22 mouse cellular contexts compared by ENCODE assay signal in the genomic region with DNA sequence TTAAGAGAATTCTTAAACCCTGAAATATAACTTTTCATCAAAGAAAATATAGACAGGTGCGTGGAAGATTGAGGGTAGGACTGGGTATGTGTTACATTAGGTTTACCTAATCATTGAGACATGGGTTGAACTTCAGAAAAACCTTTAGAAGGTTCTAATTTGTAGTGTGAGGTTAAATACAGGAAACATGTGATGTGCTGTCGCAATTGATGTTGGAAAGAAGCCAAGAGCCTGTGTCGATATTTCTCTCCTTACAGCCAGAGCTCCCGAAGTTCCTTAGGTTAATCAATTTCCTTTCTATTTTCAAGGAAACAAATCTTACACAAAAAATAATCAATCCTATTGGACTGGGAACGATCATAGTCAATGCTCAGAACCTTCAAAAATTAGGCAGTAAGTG.
DNase-seq lines count a peak whose midpoint lies in the region; ATAC-seq and TF ChIP-seq lines count a peak whose summit lies in the region.
"Had no signal": no experiment of that assay in that cellular context is flagged by ENCODE, and none has a peak within 500 bp of the region (broad histone marks: within the 10 kb centered on the region; RNA-seq: fewer than 3 reads in every experiment).

No protein-coding gene starts in this region.

- TF ChIP-seq CTCF in liver, postnatal 0 days (IDR thresholded peaks at IDR 0.05; ENCODE audit: low read depth) = no peak

- ATAC-seq in liver, postnatal 0 days = peak; percentile 13; the same call in 1 of the 2 replicates
- no peak for ATAC-seq in liver, embryonic 12.5 days
- no peak for ATAC-seq in megakaryocyte, adult 5-6 weeks (ENCODE audit: poor library complexity, severe bottlenecking)
- ATAC-seq: forebrain, embryonic 14.5 days; forebrain, embryonic 16.5 days had no signal

- peak; percentile 26 for DNase-seq in adrenal gland, postnatal 10 days
- DNase-seq in adrenal gland, postnatal 36 days = no peak
- peak; percentile 42 for DNase-seq in liver, postnatal 0 days
- peak; percentile 65 for DNase-seq in 416B (ENCODE audit: low read depth)
- DNase-seq: adrenal gland, adult 2 months; adrenal gland, postnatal 14 days; cerebellum, adult 11 months; cerebellum, adult 18-20 months; cerebellum, adult 8-10 months; cerebellum, adult 9-11 months; cerebellum, postnatal 14 days; cerebellum, postnatal 36 days; embryo, embryonic 11 days had no signal

- H3K4me2 ChIP-seq in liver, postnatal 0 days (ENCODE audit: low read depth, low read length) = no peak overlapping the region
- H3K4me2 ChIP-seq in liver, embryonic 12.5 days = no peak overlapping the region
- H3K4me2 ChIP-seq: embryonic facial prominence, embryonic 13.5 days; embryonic facial prominence, embryonic 15.5 days; forebrain, embryonic 12.5 days had no signal

- H3K9me3 ChIP-seq in liver, postnatal 0 days (ENCODE audit: low read length) = no peaks in the 10 kb centered on the region
- no peaks in the 10 kb centered on the region for H3K9me3 ChIP-seq in liver, embryonic 12.5 days (replicated peaks)
- H3K9me3 ChIP-seq: embryonic facial prominence, embryonic 13.5 days; embryonic facial prominence, embryonic 15.5 days; forebrain, embryonic 10.5 days; forebrain, embryonic 12.5 days had no signal

- no peaks in the 10 kb centered on the region for H3K36me3 ChIP-seq in liver, postnatal 0 days (replicated peaks; ENCODE audit: insufficient read depth, low read length)
- no peaks in the 10 kb centered on the region for H3K36me3 ChIP-seq in liver, embryonic 12.5 days
- H3K36me3 ChIP-seq: embryonic facial prominence, embryonic 13.5 days; embryonic facial prominence, embryonic 15.5 days; forebrain, embryonic 10.5 days; forebrain, embryonic 12.5 days had no signal

- no peak for TF ChIP-seq EP300 in liver, postnatal 0 days (IDR thresholded peaks at IDR 0.05; ENCODE audit: low read depth)

- H3K27ac ChIP-seq in liver, postnatal 0 days (ENCODE audit: low read depth) = no peak overlapping the region
- no peak overlapping the region for H3K27ac ChIP-seq in liver, embryonic 12.5 days
- H3K27ac ChIP-seq: embryonic facial prominence, embryonic 13.5 days; embryonic facial prominence, embryonic 15.5 days; forebrain, embryonic 10.5 days; forebrain, embryonic 12.5 days had no signal

- no peak overlapping the region for H3K9ac ChIP-seq in liver, postnatal 0 days (replicated peaks)
- no peak overlapping the region for H3K9ac ChIP-seq in liver, embryonic 12.5 days
- H3K9ac ChIP-seq: embryonic facial prominence, embryonic 13.5 days; embryonic facial prominence, embryonic 15.5 days; forebrain, embryonic 12.5 days had no signal

- WGBS in liver, postnatal 0 days (ENCODE audit: insufficient replicate concordance) = 50% methylated on average over 5 of the region's 5 CpGs
- 72% methylated on average over 5 of the region's 5 CpGs for WGBS in liver, embryonic 12.5 days (ENCODE audit: insufficient replicate concordance)

- no peaks in the 10 kb centered on the region for H3K4me1 ChIP-seq in liver, postnatal 0 days (ENCODE audit: insufficient read depth)
- no peaks in the 10 kb centered on the region for H3K4me1 ChIP-seq in liver, embryonic 12.5 days
- H3K4me1 ChIP-seq: embryonic facial prominence, embryonic 13.5 days; embryonic facial prominence, embryonic 15.5 days; forebrain, embryonic 10.5 days; forebrain, embryonic 12.5 days had no signal

- H3K27me3 ChIP-seq in liver, postnatal 0 days (ENCODE audit: insufficient read depth, low read length) = no peaks in the 10 kb centered on the region
- no peaks in the 10 kb centered on the region for H3K27me3 ChIP-seq in liver, embryonic 12.5 days (replicated peaks)
- H3K27me3 ChIP-seq: embryonic facial prominence, embryonic 13.5 days; embryonic facial prominence, embryonic 15.5 days; forebrain, embryonic 12.5 days had no signal

- H3K4me3 ChIP-seq in liver, postnatal 0 days (ENCODE audit: low read depth, low read length) = no peak overlapping the region
- H3K4me3 ChIP-seq in liver, embryonic 12.5 days = no peak overlapping the region
- H3K4me3 ChIP-seq: embryonic facial prominence, embryonic 13.5 days; embryonic facial prominence, embryonic 15.5 days; erythroblast, embryonic 14.5 days; forebrain, embryonic 10.5 days; forebrain, embryonic 12.5 days had no signal

Comparison
In these comparisons a context has a peak if more than half of its experiments do, and no peak if none do; other contexts are left out.
1. DNase-seq: peak in adrenal gland, postnatal 10 days (single experiment), liver, postnatal 0 days (single experiment) and 416B (single experiment); none in adrenal gland, postnatal 36 days (0 of 2).